Mouse (Mus musculus) gonadal fat pad, adult 2 months (tissue): ENCODE data around the gene Spata5. TPM values are rescaled to one million over a fixed set of nuclear protein-coding genes. Genes with fewer than 3 reads are reported as not detected.

Experiments used
- DNase-seq: peaks from one replicate; pipeline ENCODE4 v3.0.0-alpha.2; 2012; ENCODE audit warnings: low read depth
- polyA plus RNA-seq: library from polyadenylated mRNA; depleted of rRNA; stranded (reverse); fragments of >200 nt; gene quantifications from 2 replicates; pipeline ENCODE4 v1.2.3, GENCODE M21; 2012; rRNA removed

Gene Spata5
- 2.9 and 3.9 TPM in 2 replicates for polyA plus RNA-seq

DNA sequence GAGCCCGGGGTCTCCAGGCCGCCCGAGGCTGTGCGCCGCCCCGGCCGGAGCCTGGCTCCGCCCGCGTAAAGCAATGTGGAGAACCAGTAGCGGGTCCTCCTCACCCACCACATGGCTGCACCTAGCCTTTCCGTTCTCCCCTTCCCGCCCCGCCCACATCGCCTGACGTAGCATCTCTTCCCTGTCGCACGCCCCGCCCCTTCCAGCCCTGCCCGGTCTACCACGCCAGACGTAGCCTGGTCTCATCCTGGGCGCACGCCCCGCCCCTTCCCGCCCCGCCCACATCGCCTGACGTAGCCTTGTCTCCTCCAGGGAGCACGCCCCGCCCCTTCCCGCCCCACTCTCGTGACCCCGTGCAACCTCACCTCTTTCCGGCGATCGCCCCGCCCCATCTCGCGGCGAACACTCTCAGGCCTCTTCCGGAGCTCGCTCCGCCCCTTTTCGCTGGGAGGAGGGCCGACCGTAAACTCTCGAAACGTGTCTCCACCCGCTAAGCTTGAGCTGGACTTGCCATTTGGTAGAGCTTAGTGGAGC, at the start of gene Spata5:
Gene Spata5, plus strand, starts transcription at position 439 of the 534 bp plus-strand sequence.
- DNase-seq, result peak; percentile 81

DNA sequence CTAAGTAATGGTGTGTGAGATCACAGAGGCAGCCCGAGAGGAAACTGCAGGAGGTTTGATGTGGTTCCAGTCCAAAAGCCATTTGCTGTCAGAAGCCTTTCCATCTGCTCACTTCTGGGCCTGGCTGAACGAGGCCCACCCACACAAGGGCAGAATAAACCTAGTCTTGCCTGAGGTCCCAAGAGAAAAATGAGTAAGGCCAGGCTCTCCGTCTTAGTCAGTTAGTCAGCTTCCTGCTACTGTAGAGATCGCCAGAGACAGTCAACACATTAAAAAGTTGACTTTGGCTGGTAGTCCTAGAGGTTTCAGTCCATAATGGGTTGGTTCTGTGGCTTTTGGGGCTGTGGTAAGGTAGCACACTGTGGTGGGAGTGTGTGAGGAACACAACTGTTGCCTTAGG, 49.3 kb upstream of the Spata5 start:
- no peak for DNase-seq

- no peak for DNase-seq
These were observed 46.0 kb upstream of the Spata5 start for GRCm38 (mm10) chr3:37373712-37374111.

DNA sequence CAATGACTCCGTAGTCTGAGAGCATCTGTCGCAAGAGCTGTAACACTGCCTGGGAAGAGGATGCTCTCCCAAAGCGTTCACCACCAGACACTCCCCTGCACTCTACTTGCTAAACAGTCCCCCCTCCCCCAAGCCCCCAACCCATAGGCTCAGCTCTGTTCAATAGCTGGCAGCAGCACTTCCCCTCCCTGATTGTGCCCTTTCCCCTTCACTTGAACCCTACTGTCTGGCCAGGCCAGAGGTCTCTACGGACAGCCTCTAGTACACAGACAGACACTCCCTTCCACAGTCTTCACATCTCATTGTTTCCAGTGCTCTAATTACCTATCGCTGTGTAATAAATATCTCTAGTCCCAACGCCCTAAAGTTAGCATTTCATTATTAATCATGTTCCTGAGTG, 41.8 kb upstream of the Spata5 start:
- no peak for DNase-seq

DNA sequence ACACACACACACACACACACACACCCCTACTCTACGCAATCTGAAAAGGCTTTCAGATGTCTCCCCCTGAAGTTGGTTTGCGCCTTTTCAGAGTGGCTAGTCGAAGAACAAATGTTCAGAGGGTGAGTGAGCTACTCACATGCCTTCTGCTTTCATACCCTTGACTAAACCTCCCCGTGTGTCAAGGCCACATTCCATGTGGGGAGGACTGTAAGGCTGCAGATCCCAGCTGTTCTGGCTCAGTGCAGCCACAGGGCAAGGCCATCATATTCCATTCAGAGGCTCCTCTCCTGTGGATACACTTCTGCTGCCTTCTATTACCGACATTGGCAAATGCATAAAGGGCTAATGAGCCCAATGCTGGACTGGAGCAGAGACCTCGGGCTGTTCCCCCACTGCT, 41.3 kb upstream of the Spata5 start:
- no peak for DNase-seq

- DNase-seq, result no peak
These were observed 40.5 kb upstream of the Spata5 start for GRCm38 (mm10) chr3:37379201-37379600.

GRCm38 (mm10) chr3:37379930-37380881, 39.5 kb upstream of the Spata5 start:
- peak; percentile 45 for DNase-seq

DNA sequence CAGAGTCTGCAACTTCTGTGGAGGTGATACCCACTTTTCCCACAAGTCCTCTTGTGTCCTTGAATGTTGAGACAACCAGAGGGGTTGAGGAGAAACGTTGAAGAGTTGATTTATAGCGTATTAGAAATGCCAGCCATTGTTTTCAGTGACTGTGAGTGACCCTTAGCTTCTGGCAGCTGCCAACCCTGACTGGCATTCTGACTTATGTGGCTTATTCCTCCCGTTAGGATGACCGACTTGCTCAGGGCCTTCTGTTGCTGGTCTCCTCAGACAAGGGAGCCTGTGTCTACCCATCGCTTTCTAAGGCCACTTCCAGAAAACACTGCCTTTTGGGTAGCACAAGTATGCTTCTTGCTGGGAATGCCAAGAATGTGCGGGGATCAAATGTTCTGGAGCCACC, 38.2 kb upstream of the Spata5 start:
- no peak for DNase-seq

DNA sequence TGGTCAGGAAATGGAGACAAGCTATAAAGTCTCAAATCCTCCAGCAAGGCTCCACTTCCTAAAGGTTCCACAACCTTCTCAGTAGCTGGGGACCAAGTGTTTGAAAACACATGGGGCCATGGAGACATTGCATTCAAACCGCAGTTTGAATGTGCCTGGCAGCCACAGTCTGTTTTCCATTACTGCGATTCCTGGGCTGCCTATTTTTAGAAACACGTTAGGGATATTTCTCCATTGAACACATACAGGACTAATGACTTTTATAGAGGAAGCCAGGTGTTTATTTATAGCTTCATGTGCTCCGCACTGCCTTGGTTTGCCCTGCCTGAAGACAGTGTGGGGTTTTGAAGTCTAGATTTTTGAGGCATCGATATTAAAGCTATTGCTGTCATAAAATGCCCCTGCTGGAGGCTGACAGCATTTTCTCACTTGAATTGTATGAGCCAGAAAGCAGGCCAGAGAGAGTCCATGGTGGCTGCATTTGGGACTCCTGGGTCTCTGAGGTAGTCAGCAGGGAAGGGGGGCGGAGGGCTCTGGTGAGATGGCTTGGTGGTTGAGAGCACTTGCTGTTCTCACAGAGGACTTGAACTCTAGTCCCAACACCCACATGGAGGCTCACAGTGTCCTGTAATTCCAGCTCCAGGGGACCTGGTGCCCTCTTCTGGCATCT, 36.5 kb upstream of the Spata5 start:
- no peak for DNase-seq

DNA sequence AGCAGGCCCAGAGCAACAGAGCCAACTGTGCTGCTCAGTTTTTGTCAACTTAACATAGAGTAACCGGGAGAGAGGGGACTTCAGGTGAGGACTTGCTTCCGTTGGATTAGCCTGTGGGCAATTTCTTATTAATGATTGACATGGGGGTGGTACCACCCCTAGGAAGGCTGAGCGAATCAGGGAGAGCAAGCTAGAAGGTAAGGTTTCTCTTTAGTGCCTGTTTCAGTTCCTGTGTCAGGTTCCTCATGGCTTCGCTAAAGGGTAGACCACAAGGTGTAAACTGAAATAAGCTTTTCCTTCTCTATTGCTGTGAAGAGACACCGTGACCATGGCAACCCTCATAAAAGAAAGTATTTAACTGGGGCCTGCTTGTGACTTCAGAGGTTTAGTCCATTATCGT, 32.4 kb upstream of the Spata5 start:
- no peak for DNase-seq

- no peak for DNase-seq
These were observed 22.6 kb upstream of the Spata5 start for GRCm38 (mm10) chr3:37396930-37397608.

DNA sequence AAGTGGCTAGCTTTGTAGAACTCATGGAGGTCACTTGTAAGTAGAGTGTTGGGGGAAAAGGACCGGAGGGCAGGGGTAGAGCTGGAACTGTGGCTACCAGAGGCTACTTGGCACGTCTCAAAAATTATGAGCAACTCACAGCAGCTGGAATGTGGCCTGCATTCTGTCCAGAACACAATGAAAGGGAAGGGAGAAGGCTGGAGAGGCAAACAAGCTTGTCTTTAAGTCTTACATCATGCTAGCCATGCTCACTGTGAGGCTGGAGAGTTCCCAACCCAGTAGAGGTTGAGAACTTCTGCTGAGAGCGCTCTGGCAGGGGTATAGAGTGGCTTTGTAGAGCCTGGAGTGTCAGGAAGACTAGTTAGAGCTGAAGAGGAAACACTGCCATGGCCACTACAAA, 22.1 kb upstream of the Spata5 start:
- DNase-seq, result no peak

GRCm38 (mm10) chr3:37398661-37399395, 20.9 kb upstream of the Spata5 start:
- no peak for DNase-seq

DNA sequence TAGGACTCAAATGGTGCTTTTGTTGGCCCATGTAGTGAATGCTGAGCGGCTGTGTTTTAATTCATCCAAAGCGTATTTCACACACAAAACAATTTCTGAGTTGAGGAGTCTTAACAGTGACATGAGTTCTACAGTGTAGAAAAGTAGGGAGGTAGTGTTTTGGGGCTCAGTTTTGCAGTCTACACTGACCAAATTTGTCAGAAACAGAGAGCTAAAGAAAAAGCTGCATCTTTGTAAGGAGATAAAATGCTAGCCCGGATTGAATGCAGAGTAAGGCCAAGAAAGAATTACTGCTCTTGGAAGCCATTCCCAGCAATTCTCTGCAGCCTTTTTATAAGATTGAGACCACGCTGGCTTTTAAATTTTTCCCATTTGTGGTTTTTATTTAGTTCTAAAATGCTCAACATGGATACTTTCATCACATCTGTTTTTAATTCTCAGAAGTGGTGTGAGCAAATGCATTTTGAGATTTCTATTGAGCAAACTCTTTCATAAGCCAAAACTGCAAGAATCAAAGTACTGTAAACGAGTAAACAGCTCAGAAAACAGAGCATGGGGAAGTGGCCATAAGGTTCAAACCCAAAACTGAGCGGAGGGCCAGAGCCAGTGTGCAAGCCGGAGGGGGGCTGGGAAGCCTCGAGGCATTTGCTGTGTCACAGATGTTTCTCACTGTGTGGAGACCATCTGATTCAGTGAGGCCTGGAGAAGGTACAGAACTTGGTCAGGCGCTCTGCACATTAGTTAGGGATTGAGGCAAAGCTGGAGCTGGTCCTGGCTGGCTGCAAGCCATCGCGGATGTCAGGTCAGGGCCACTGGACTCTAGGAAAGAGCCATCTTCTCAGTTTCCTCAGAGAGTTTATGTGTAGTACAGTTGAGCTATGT, 17.7 kb upstream of the Spata5 start:
- no peak for DNase-seq

GRCm38 (mm10) chr3:37407598-37407997, 12.1 kb upstream of the Spata5 start:
- DNase-seq, result no peak

DNA sequence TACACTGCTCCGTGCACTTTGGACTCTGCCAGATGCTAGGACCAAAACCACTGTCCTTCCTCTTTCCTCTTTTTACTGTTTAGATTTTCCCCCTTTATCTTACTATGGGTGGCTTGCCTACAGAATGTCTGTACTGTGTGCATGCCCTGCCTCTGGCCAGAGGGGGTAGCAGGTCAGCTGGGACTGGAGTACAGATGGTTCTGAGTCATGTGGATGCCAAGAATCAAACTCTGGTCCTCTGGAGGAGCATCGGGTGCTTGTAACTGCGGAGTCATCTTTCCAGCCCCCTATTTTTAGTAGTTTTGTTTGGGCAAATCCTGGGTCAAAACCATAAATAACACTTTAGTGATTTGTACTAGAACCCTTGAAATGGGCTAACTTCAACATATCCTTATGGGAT, 6.2 kb upstream of the Spata5 start:
- no peak for DNase-seq

- DNase-seq, result no peak
These were observed 5.2 kb upstream of the Spata5 start for GRCm38 (mm10) chr3:37414413-37414960.

GRCm38 (mm10) chr3:37418341-37418740, 1.4 kb upstream of the Spata5 start:
- DNase-seq, result no peak

GRCm38 (mm10) chr3:37418961-37419457, 687 bp upstream of the Spata5 start:
- DNase-seq, result no peak

DNA sequence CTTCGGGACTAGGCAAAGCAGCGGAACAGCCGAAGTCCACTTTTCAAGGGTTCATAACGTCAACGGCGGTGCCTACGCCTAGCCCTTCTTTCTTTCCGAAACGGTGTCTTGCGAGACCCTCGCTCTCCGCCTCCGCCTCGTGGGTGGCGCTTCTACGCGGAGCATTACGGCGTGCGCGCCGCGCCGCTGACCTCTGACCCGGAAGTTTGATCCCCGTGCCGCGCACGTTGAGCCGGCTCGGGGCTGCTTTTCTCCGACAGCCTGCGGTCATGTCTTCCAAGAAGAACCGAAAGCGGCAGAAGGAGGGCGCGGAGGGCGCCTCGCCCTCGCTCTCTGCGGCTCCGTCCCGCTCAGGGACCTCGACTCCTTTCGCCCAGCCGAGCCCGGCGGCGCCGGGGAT, 376 bp downstream of the Spata5 start, which contains the start of gene Nudt6:
Gene Nudt6, minus strand, starts transcription at position 140 of the 400 bp plus-strand sequence.
- DNase-seq, result no peak
